Mouse (Mus musculus): Measurements from ENCODE around the gene Cd300c. TPM values are rescaled to one million over a fixed set of nuclear protein-coding genes. Genes with fewer than 3 reads are reported as not detected.
A peak's percentile ranks its signal among the peaks of the same experiment; 100 is the strongest.
"Not testable (repeated sequence)": the region's sequence is repeated elsewhere in the genome, so short reads cannot be mapped to it uniquely, and the experiment has no call there.

Gene Cd300c
- total RNA-seq (2021), result not detected

DNA sequence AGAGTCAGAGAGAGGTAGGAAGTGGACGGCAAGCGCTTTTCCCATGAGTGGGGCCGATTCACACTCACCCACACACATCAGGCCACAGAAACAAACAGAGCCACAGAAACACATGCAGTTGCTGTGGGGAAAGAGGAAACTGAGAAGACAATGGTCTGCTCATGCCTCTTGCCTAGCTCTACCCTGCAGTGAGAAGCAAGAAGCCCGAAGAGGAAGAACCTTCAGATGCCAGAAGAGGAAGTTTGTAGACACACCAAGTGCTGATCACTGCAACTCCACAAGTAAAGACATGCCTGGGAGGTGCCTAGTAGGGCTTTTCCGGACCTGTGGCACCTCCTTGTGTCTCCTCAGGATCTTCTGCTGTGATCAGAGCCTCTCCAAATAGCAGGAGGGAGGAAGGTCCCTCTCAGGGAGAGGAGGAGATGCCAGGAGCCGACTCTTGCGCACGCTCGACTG, at the start of gene Cd300c:
Gene Cd300c (minus strand): TSS at position 406 of the 456 bp plus-strand sequence.
- DNase-seq (ENCODE audit: extremely low spot score in 1 of 2, low spot score in 2 of 2), result peak in 1 of 2 experiments; percentile 2
- intact Hi-C loops (cut with DNase I), result loop anchor here (5.0 kb wide), 1 partner anchor 34 kb away; the partner anchor contains the start of gene Cd300c2

- DNase-seq (ENCODE audit: extremely low spot score in 1 of 2, low spot score in 2 of 2); intact Hi-C loops (cut with DNase I): not testable (repeated sequence)
These were observed 47.1 kb upstream of the Cd300c start, which contains the start of gene Cd300ld2 for GRCm38 (mm10) chr11:115016093-115016492. Gene Cd300ld2 (minus strand): TSS chr11:115016193.

- intact Hi-C loops (cut with DNase I), result loop anchor here (5.0 kb wide), 1 partner anchor 37 kb away; the partner anchor contains the start of gene Cd300c
- DNase-seq (ENCODE audit: extremely low spot score in 1 of 2, low spot score in 2 of 2), result no peak
These were observed 35.1 kb upstream of the Cd300c start for GRCm38 (mm10) chr11:115004070-115004469.

- no peak for DNase-seq (ENCODE audit: extremely low spot score in 1 of 2, low spot score in 2 of 2)
- intact Hi-C loops (cut with DNase I), result loop anchor here (5.0 kb wide), 1 partner anchor 34 kb away; the partner anchor contains the start of gene Cd300c
These were observed 32.6 kb upstream of the Cd300c start, which contains the start of gene Cd300c2 for GRCm38 (mm10) chr11:115001474-115002040. Gene Cd300c2 (minus strand): TSS chr11:115001880.

- intact Hi-C loops (cut with DNase I), result no loop called here
- no peak for DNase-seq (ENCODE audit: extremely low spot score in 1 of 2, low spot score in 2 of 2)
These were observed 20.8 kb upstream of the Cd300c start, which contains the start of gene Cd300ld for GRCm38 (mm10) chr11:114989793-114990192. Gene Cd300ld (minus strand): TSS chr11:114989922.

DNA sequence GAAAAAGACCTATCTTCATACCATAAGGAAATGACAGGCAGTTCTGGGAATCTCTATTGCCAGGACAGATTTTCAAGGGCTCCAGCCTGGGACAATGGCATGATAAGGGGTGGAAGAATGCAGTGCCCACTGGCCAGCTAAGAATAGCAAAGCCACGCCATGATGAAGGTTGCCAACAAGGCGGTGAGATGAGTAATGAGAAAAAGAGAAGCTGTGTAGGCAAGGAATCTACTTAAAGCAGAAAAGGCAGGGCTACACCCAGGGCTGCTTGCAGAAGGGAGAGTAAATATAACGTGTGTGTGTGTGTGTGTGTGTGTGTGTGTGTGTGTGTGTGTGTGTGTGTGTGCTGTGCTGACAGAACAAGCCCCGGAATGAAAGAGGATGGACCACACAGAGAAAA, 12.9 kb upstream of the Cd300c start:
- no peak for DNase-seq (ENCODE audit: extremely low spot score in 1 of 2, low spot score in 2 of 2)
- intact Hi-C loops (cut with DNase I), result no loop called here

DNA sequence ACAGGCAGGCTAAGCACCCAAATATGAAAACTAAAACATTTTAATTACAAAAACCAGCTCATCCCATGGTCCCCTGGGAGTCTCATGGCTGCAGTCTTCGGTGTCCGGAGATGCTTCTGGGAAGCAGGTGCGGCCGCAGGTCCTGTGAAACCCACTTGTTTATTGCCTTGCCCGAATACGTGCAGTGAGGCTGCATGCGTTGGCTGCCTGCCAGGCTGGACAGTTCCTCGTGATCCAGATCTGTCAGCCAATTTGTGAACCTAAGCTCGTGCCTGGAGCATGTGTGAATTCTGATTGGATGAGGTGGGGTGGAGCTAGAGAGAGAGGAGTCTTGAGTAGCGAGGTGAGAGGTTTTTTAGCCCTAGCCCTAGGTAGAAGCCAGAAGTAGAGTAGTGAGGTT, 3.8 kb upstream of the Cd300c start:
- intact Hi-C loops (cut with DNase I), result no loop called here
- DNase-seq (ENCODE audit: extremely low spot score in 1 of 2, low spot score in 2 of 2), result no peak

GRCm38 (mm10) chr11:114965182-114965828, 3.7 kb downstream of the Cd300c start:
- DNase-seq (ENCODE audit: extremely low spot score in 1 of 2, low spot score in 2 of 2), result no peak
- intact Hi-C loops (cut with DNase I), result loop anchor here (5.0 kb wide), 1 partner anchor 37 kb away; the partner anchor contains the start of gene Cd300c2

DNA sequence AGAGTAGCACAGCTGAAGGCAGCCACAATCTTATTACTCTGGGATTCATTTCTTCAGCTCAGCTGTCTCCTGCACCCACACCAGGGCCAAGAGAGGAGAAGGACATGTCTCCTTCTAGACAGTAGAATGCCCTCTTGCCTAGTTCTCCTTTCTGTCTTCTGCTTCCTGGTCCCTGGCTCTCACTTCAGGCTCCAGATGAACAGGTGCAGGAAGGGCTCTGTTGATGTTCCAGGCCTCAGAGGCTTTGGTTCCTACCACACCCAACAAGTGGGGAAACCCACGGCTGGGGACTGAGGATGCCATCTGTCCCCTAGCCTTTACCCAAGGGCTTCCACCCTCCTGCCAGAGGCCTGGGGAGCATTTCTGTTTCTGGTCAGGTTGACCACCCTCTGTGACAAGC, 8.6 kb downstream of the Cd300c start:
- intact Hi-C loops (cut with DNase I), result no loop called here
- no peak for DNase-seq (ENCODE audit: extremely low spot score in 1 of 2, low spot score in 2 of 2)

DNA sequence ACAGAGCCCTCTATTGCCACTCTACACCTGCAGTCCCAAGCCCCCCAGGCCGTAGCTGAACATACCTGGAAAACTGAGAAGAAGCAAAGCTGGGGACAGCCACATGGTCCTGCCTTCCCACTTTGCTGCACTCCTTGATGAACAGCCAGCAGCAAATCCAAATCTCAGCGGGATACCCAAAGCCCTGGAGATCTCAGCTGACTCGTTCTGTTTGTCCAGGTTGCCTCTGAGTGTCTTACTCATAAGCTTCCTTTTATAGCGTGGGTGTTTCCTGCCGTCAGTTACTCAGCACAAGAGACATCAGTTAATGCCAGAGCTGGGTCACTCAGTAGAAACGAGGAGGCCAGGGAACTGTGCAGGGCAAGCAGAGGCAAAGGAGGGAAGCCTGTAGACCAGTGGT, 34.8 kb downstream of the Cd300c start, which contains the start of gene Cd300lb:
Gene Cd300lb (minus strand): TSS at position 243 of the 400 bp plus-strand sequence.
- intact Hi-C loops (cut with DNase I), result no loop called here

DNA sequence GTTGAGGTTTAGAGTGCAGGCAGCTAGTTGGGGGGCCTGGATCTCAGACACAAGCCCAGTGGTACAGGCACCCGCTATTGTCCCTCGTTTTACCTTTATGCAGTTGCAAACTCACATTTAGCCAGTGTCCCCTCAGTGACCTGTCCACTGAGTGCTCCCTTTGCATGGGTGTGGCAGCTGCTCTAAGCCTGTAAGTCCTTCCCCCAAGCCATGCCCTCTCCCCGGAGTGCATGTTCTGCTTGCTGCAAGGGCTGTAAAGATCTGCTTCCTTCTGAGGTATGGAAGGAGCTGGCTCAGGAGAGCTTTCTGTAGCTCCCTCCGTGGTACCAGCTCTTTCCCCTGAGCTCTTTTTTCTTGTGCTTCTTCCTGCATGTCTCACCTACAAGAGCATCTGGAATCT, 35.4 kb downstream of the Cd300c start:
- intact Hi-C loops (cut with DNase I), result no loop called here
- DNase-seq (ENCODE audit: extremely low spot score in 1 of 2, low spot score in 2 of 2), result no peak

More for the DNA sequence above, 34.8 kb downstream of the Cd300c start, which contains the start of gene Cd300lb:
- no peak for DNase-seq (ENCODE audit: extremely low spot score in 1 of 2, low spot score in 2 of 2)

DNA sequence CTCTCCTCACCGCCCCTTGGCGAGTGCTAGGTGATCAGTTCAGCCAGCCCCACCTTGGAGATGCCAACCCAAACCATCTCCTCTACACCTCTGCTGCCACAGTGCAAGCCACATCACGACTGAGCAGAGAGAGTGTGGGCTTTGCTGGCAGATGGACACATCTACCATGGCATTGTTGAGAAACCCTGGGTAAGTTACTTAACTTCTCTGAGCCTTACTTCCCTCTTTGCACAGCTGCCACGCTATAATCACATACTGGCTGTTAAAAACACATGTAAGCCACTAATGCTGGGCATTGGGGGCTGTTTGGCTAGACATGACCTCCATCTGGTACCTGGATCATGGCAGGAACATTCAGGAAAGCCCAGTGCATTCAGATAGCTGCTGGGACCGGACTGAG, 37.9 kb downstream of the Cd300c start:
- DNase-seq (ENCODE audit: extremely low spot score in 1 of 2, low spot score in 2 of 2), result no peak
- intact Hi-C loops (cut with DNase I), result no loop called here

- DNase-seq (ENCODE audit: extremely low spot score in 1 of 2, low spot score in 2 of 2), result no peak
These were observed 39.4 kb downstream of the Cd300c start for GRCm38 (mm10) chr11:114929581-114929980.

DNA sequence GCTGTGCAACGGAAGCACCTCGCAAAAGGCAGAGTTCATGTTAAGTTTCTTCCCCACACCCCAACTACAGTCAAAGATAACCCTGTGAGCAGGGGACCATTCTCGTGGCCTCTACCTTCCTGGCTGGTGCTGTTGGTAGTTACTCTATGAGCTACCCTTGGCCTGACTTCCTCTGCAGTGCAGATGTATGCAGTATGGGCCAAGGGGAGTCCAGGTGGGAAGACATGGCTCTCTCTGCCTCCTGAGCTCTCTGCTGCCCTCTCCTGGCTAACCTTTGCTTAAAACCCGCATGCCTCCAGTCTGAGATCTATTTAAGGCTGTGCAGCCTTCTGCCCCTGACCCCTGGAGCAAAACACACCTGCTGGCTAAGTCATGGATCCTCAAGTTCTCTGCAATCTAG, 45.0 kb downstream of the Cd300c start:
- DNase-seq (ENCODE audit: extremely low spot score in 1 of 2, low spot score in 2 of 2), result no peak
- intact Hi-C loops (cut with DNase I), result no loop called here

More at GRCm38 (mm10) chr11:114929581-114929980, 39.4 kb downstream of the Cd300c start:
- intact Hi-C loops (cut with DNase I), result no loop called here

DNA sequence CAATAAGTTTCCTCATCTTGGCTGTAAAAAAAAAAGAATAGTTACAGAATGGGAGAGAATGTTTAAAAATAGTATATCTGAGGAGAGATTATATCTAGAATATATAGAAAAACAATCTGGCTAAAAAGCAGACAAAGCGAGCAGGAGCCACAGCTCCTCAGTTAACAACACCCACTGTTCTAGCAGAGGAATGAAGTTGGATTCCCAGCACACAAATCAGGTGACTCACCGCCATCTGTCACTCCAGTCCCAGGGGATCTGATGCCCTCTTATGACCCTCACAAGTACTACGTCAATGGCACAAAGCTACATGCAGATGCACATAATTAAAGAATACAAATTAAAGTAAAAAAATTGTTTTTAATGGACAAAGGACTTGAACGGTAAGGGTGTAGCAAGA, 46.5 kb downstream of the Cd300c start:
- intact Hi-C loops (cut with DNase I), result no loop called here
- DNase-seq (ENCODE audit: extremely low spot score in 1 of 2, low spot score in 2 of 2), result no peak

GRCm38 (mm10) chr11:114917120-114917519, 51.8 kb downstream of the Cd300c start:
- DNase-seq (ENCODE audit: extremely low spot score in 1 of 2, low spot score in 2 of 2), result no peak
- intact Hi-C loops (cut with DNase I), result loop anchor here (5.0 kb wide), 1 partner anchor 40 kb away; no protein-coding TSS in a partner anchor

DNA sequence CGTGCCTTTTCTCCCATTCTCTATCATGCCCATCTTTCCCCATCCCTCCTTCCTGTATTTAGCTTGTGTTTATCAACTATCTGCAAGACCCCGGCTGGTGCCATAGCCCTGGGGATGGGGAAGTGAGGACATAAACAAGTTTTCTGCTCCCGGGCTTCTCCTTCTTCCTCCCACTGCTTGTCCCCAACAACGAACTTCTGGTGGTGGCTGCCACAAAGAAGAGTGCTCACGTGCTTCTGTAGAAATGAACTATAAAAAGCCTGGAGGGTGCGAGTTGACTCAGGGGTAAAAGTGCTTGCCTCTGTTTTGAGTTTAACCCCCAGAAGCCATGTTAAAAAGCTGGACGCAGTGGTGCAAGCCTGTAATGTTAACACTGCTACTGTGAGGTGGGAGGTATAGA, 54.0 kb downstream of the Cd300c start:
- DNase-seq (ENCODE audit: extremely low spot score in 1 of 2, low spot score in 2 of 2), result no peak
- intact Hi-C loops (cut with DNase I), result loop anchor here (5.0 kb wide), 3 partner anchors 38 to 243 kb away; no protein-coding TSS in a partner anchor

DNA sequence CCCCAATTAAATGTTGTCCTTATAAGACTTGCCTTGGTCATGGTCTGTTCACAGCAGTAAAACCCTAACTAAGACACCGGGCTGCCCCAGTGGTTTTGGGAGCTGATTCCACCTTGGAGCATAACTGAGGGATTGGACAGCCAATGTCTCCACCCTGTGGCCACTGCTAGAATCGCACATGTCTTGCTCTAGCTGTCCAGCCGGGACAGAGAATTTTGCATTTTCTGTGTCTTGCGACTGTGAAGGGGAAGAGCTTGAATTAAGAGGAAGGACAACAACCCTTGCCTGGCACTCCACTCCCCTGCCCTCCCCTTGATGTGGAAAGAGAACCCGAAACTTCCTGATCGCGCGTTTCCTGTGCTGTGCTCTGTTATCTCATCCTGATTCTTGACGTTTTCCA, 56.1 kb downstream of the Cd300c start:
- intact Hi-C loops (cut with DNase I), result loop anchor here (2.0 to 5.0 kb wide), 3 partner anchors 100 to 241 kb away; no protein-coding TSS in a partner anchor
- DNase-seq (ENCODE audit: extremely low spot score in 1 of 2, low spot score in 2 of 2), result peak; percentile 78 to 84

DNA sequence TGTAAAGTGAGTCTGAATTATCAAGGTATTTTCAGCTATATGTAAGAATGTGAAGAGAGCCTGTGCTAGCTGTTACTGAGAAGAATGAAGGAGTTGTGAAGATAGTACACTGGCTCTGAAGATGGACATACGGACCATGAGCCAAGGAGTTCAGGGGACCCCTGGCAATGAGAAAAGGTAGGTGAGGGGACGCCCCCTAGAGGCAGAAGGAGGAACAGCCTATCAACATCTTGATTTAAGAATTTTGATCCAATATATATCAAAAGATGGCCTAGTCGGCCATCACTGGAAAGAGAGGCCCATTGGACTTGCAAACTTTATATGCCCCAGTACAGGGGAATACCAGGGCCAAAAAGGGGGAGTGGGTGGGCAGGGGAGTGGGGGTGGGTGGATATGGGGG, 59.4 kb downstream of the Cd300c start:
- DNase-seq (ENCODE audit: extremely low spot score in 1 of 2, low spot score in 2 of 2); intact Hi-C loops (cut with DNase I): not testable (repeated sequence)

- DNase-seq (ENCODE audit: extremely low spot score in 1 of 2, low spot score in 2 of 2), result no peak
- intact Hi-C loops (cut with DNase I), result no loop called here
These were observed 60.9 kb downstream of the Cd300c start for GRCm38 (mm10) chr11:114908086-114908485.
